Comparison of ENCODE assay signal across 8 mouse cellular contexts in genomic region chr6:140514205-140515110, GRCm38 (mm10).
A peak's percentile ranks its signal among the peaks of the same experiment; 100 is the strongest.
DNase-seq lines count a peak whose midpoint lies in the region; ATAC-seq lines count a peak whose summit lies in the region.

No protein-coding gene starts in this region.

- no peak overlapping the region for H3K4me3 ChIP-seq in kidney, embryonic 15.5 days (replicated peaks)
- H3K4me3 ChIP-seq in midbrain, embryonic 12.5 days, result no peak overlapping the region

- no peak overlapping the region for H3K9ac ChIP-seq in kidney, embryonic 15.5 days
- H3K9ac ChIP-seq in midbrain, embryonic 12.5 days (replicated peaks), result no peak overlapping the region

- H3K27ac ChIP-seq in kidney, embryonic 15.5 days, result peak overlapping the region; percentile 59
- 0 out of 2 replicates have a peak overlapping the region, but pooled peaks have one; percentile 56 for H3K27ac ChIP-seq in midbrain, embryonic 12.5 days (replicated peaks)

- ATAC-seq in kidney, embryonic 15.5 days (replicated peaks; ENCODE audit: low FRiP score), result no peak
- ATAC-seq in midbrain, embryonic 12.5 days (ENCODE audit: low FRiP score, low read depth), result peak; percentile 66

- H3K4me2 ChIP-seq in kidney, embryonic 15.5 days, result no peak overlapping the region
- H3K4me2 ChIP-seq in midbrain, embryonic 12.5 days (replicated peaks), result no peak overlapping the region

- DNase-seq in cerebellum, adult 11-12 months, result peak; percentile 56
- DNase-seq in cerebellum, postnatal 25 days, result no peak
- DNase-seq in adipocyte (ENCODE audit: low spot score), result peak; percentile 57
- peak; percentile 33 to 41 for DNase-seq in heart, adult 9 months (ENCODE audit: low spot score in 2 of 2)
- DNase-seq in right cerebral cortex, postnatal 14 days, result no peak
- no peak for DNase-seq in urinary bladder, adult 2 months (ENCODE audit: low spot score)

- no peaks in the 10 kb centered on the region for H3K27me3 ChIP-seq in kidney, embryonic 15.5 days
- no peaks in the 10 kb centered on the region for H3K27me3 ChIP-seq in midbrain, embryonic 12.5 days

- no peaks in the 10 kb centered on the region for H3K36me3 ChIP-seq in kidney, embryonic 15.5 days
- H3K36me3 ChIP-seq in midbrain, embryonic 12.5 days, result no peaks in the 10 kb centered on the region

- no peaks in the 10 kb centered on the region for H3K9me3 ChIP-seq in kidney, embryonic 15.5 days (replicated peaks)
- no peaks in the 10 kb centered on the region for H3K9me3 ChIP-seq in midbrain, embryonic 12.5 days

- 19% methylated on average over 8 of the region's 8 CpGs for WGBS in kidney, embryonic 15.5 days
- whole genome bisulfite sequencing in midbrain, embryonic 12.5 days, result 14% methylated on average over 8 of the region's 8 CpGs

- peaks cover 21% of the 10 kb centered on the region for H3K4me1 ChIP-seq in kidney, embryonic 15.5 days
- H3K4me1 ChIP-seq in midbrain, embryonic 12.5 days, result peaks cover 31% of the 10 kb centered on the region

Comparison
In these comparisons a context has a peak if more than half of its experiments do, and no peak if none do; other contexts are left out.
1. DNase-seq: peak in cerebellum, adult 11-12 months (single experiment), adipocyte (single experiment) and heart, adult 9 months (2 of 2); none in cerebellum, postnatal 25 days (0 of 2), right cerebral cortex, postnatal 14 days (single experiment) and urinary bladder, adult 2 months (single experiment).